Mouse (Mus musculus) spleen, adult 2 months (tissue): ENCODE results near the gene Dmrtc2. TPM values are rescaled to one million over a fixed set of nuclear protein-coding genes. Genes with fewer than 3 reads are reported as not detected.

Experiments
- DNase-seq, 2 experiments: peaks; one replicate each; pipeline versions ENCODE4 v3.0.0 to v3.0.0-alpha.2; 2012 to 2021; ENCODE audit warnings: low spot score in 2 of 2, low read depth in 1 of 2
- H3K27ac ChIP-seq: fragments of 200-500 bp; 2 replicates; pipeline ENCODE4 v1.5.1; 2012; ENCODE audit warnings: low read length, inconsistent platforms; ENCODE audit not compliant: insufficient read depth
- H3K27me3 ChIP-seq: fragments of 200-500 bp; 2 replicates; pipeline ENCODE4 v1.6.1; 2012; ENCODE audit warnings: mild to moderate bottlenecking, moderate library complexity, low read length, inconsistent platforms; ENCODE audit not compliant: control insufficient read depth, insufficient read depth
- H3K36me3 ChIP-seq: fragments of 200-500 bp; 2 replicates; pipeline ENCODE4 v1.6.1; 2012; ENCODE audit warnings: mild to moderate bottlenecking, low read length, inconsistent platforms; ENCODE audit not compliant: control insufficient read depth, insufficient read depth
- H3K4me1 ChIP-seq: fragments of 200-500 bp; 2 replicates; pipeline ENCODE4 v1.6.1; 2011; ENCODE audit warnings: inconsistent platforms; ENCODE audit not compliant: control insufficient read depth, insufficient read depth, insufficient read length
- H3K4me3 ChIP-seq: fragments of 200-500 bp; 2 replicates; pipeline ENCODE4 v1.5.1; 2011; ENCODE audit warnings: mild to moderate bottlenecking, inconsistent platforms; ENCODE audit not compliant: insufficient read depth, insufficient read length; ENCODE audit errors: extremely low read depth
- CTCF ChIP-seq: fragments of 200-500 bp; IDR thresholded peaks from 2 replicates; pipeline ENCODE4 v1.5.1; 2011; ENCODE audit warnings: mild to moderate bottlenecking, inconsistent platforms; ENCODE audit not compliant: insufficient read depth, insufficient read length, insufficient replicate concordance; ENCODE audit errors: extremely low read depth
- POLR2A ChIP-seq: fragments of 200-500 bp; IDR thresholded peaks from 2 replicates; pipeline ENCODE4 v1.6.1; 2011; ENCODE audit warnings: low read depth, low read length, inconsistent platforms
- WGBS: fragments of 180-500 bp; shearing (Covaris S2); methylation state at CpG from one replicate; pipeline ENCODE4 v1.1.7; 2018; 5-methylcytosine and 5-hydroxymethylcytosine counted together
- polyA plus RNA-seq: library from polyadenylated mRNA; depleted of rRNA; stranded (reverse); fragments of >200 nt; gene quantifications from 2 replicates; pipeline ENCODE4 v1.2.3, GENCODE M21; 2012

Dmrtc2 gene
- polyA plus RNA-seq, 1 experiment = not detected

- Histone ChIP-seq H3K4me3 (peak overlapping the region; percentile 39), H3K36me3 (peaks cover 17% of the 10 kb centered on the region), H3K4me1 (peaks cover 7% of the 10 kb centered on the region; the same call in 1 of the 2 replicates), H3K27me3 (no peaks in the 10 kb centered on the region), H3K27ac (peak overlapping the region; percentile 92)
- TF ChIP-seq POLR2A (no peak), CTCF (no peak)
- DNase-seq = no peak
- WGBS = 25% methylated on average over 6 of the region's 6 CpGs
Observed at GRCm38 (mm10) chr7:24901114-24901513, 31.3 kb downstream of the Dmrtc2 start.

DNA sequence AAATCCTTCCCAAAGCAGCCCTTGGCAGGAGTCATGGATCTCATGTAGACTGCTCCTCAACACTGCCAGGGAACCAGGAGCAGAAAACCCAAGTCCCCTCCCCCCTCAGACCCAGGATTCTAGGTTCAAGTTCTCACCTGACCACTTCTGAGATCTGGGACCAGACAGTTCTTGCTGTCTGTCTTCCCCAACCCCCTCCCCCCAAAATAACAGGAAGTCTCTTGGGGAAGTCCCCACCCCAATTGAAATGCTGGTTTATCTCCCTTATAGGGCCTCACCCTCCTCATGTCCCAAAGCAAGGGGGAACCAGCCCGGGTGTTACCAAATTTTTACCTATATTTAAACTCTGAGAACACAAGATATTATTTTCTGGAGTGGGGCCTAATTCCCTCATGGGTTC is 32.0 kb downstream of the Dmrtc2 start:
- peak in 1 of 2 experiments; percentile 64 for DNase-seq
- WGBS = 0% methylated on average over 1 of the region's 1 CpGs
- H3K36me3 ChIP-seq = peaks cover 19% of the 10 kb centered on the region
- peaks cover 11% of the 10 kb centered on the region; the same call in 1 of the 2 replicates for H3K4me1 ChIP-seq
- peak overlapping the region; percentile 71 for H3K4me3 ChIP-seq
- TF ChIP-seq CTCF (no peak), POLR2A (peak; percentile 17; the same call in 1 of the 2 replicates)
- H3K27me3 ChIP-seq = no peaks in the 10 kb centered on the region
- H3K27ac ChIP-seq = peak overlapping the region; percentile 96

- Histone ChIP-seq H3K4me3 (peak overlapping the region; percentile 71), H3K36me3 (peaks cover 19% of the 10 kb centered on the region), H3K4me1 (peaks cover 12% of the 10 kb centered on the region; the same call in 1 of the 2 replicates), H3K27me3 (no peaks in the 10 kb centered on the region), H3K27ac (peak overlapping the region; percentile 96)
- no peak for DNase-seq
- TF ChIP-seq CTCF (no peak), POLR2A (no peak)
- 9% methylated on average over 2 of the region's 2 CpGs for WGBS
Observed at GRCm38 (mm10) chr7:24902264-24902629, 32.4 kb downstream of the Dmrtc2 start.

- Histone ChIP-seq H3K4me3 (peak within 1 kb of the TSS; percentile 71), H3K27me3 (no peaks in the 10 kb centered on the region), H3K4me1 (peaks cover 12% of the 10 kb centered on the region; the same call in 1 of the 2 replicates), H3K27ac (peak within 1 kb of the TSS; percentile 99), H3K36me3 (peaks cover 22% of the 10 kb centered on the region)
- TF ChIP-seq CTCF (no peak), POLR2A (peak; percentile 53)
- WGBS = 2% methylated on average over 59 of the region's 68 CpGs
- DNase-seq = peak in 1 of 2 experiments; percentile 83
Observed at GRCm38 (mm10) chr7:24902630-24903443, 33.0 kb downstream of the Dmrtc2 start, which contains the start of gene Arhgef1. Gene Arhgef1, plus strand, starts transcription at chr7:24902912.

GRCm38 (mm10) chr7:24903444-24903825 is 33.6 kb downstream of the Dmrtc2 start:
- DNase-seq = no peak
- TF ChIP-seq CTCF (no peak), POLR2A (no peak)
- Histone ChIP-seq H3K27ac (peak overlapping the region; percentile 99), H3K4me1 (peaks cover 12% of the 10 kb centered on the region; the same call in 1 of the 2 replicates), H3K27me3 (no peaks in the 10 kb centered on the region), H3K36me3 (peaks cover 25% of the 10 kb centered on the region), H3K4me3 (peak overlapping the region; percentile 71)
- WGBS = under 1% methylated on average over 10 of the region's 10 CpGs

DNA sequence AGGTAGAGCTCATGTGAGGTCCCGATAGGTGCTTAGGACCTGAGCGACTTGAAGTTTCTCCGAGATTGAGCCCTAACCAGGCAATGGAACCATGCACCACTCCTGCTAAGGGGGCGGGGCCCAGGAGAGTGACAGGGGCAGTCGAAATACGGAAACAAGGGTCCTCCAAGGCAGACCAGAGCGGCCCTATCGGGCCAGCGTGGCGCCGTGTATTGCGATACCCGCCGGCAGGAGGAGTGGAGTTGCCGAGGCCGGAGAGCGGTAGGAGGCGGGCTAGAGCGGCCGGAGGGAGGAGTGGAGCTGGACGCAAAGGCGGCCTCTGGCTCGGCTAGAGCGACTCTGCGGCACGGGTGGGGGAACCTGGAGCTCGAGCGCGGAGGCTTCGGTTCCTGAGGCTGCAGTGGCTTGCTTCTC is 34.2 kb downstream of the Dmrtc2 start:
- peak; percentile 97 to 98 for DNase-seq
- Histone ChIP-seq H3K27ac (peak overlapping the region; percentile 99), H3K4me1 (peaks cover 12% of the 10 kb centered on the region; the same call in 1 of the 2 replicates), H3K27me3 (no peaks in the 10 kb centered on the region), H3K36me3 (peaks cover 27% of the 10 kb centered on the region), H3K4me3 (peak overlapping the region; percentile 80)
- 0 out of 2 replicates have a peak, but pooled peaks have one; percentile 3 for TF ChIP-seq CTCF
- TF ChIP-seq POLR2A = peak; percentile 84
- WGBS = under 1% methylated on average over 29 of the region's 30 CpGs
